Mouse (Mus musculus): ENCODE measurements at regions not wholly inside any gene's neighbourhood (a gene's known extent, or its start where the extent isn't known, plus 50 kb on each side); places are given as distances from the start of the nearest gene placed in this dataset.

DNA sequence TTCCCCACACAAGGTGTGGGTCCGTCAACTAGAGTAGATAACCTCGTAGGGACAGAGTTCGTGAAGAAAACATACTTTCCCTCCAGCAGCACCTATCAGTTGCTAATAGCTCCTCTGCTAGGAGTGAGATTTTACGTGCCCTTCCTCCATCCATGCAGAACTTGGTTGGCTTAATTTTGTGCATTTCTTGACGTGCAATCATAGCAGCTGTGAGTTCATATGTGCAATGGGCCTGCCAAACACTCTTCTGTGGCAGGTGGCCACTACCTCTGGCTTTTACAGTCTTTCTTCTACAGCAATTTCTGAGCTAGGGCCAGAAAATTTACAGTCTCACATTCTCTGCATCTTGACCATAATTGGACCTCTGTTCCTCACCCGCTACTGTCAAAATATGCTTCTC lies 161.9 kb upstream of the Btg1 start:
- TF ChIP-seq POLR2A (IDR thresholded peaks at IDR 0.05; ENCODE audit: extremely low read depth, insufficient read depth, low read length) (no peak), CTCF (IDR thresholded peaks at IDR 0.05; ENCODE audit: extremely low read depth, insufficient read depth, low read length) (no peak)
